15 mouse cellular contexts compared by ENCODE assay signal in genomic region chr1:65820771-65821170, GRCm38 (mm10).
"Had no signal": no experiment of that assay in that cellular context is flagged by ENCODE, and none has a peak within 500 bp of the region (broad histone marks: within the 10 kb centered on the region; RNA-seq: fewer than 3 reads in every experiment).

No protein-coding gene starts in this region.

- H3K9ac ChIP-seq: lung, embryonic 15.5 days; midbrain, embryonic 15.5 days; neural tube, embryonic 12.5 days had no signal

- ATAC-seq: midbrain, embryonic 15.5 days had no signal

- H3K4me1 ChIP-seq: limb, embryonic 10.5 days; lung, embryonic 15.5 days; megakaryocyte, embryonic 14.5 days; midbrain, embryonic 15.5 days; neural tube, embryonic 12.5 days had no signal

- DNase-seq: kidney, adult 9 months; kidney, postnatal 4 days; lung, postnatal 14 days; thymus, adult 2 months; thymus, postnatal 36 days had no signal

- H3K9me3 ChIP-seq: limb, embryonic 10.5 days; lung, embryonic 15.5 days; megakaryocyte, embryonic 14.5 days; midbrain, embryonic 15.5 days; neural tube, embryonic 12.5 days had no signal

- H3K4me3 ChIP-seq: layer of hippocampus, adult 2 months; limb, embryonic 10.5 days; lung, embryonic 15.5 days; megakaryocyte, embryonic 14.5 days; midbrain, embryonic 15.5 days; neural tube, embryonic 12.5 days had no signal

- H3K4me2 ChIP-seq: liver, embryonic 11.5 days; lung, embryonic 15.5 days; midbrain, embryonic 11.5 days; midbrain, embryonic 15.5 days; neural tube, embryonic 12.5 days had no signal

- H3K36me3 ChIP-seq: limb, embryonic 10.5 days; lung, embryonic 15.5 days; midbrain, embryonic 15.5 days; neural tube, embryonic 12.5 days had no signal

- H3K27ac ChIP-seq: kidney, postnatal 0 days; layer of hippocampus, adult 2 months; limb, embryonic 10.5 days; lung, embryonic 15.5 days; macrophage; midbrain, embryonic 15.5 days; neural tube, embryonic 12.5 days had no signal

- H3K27me3 ChIP-seq: lung, embryonic 15.5 days; megakaryocyte, embryonic 14.5 days; midbrain, embryonic 15.5 days; neural tube, embryonic 12.5 days had no signal
